Mouse (Mus musculus) brown adipose tissue, adult 24 weeks (tissue): ENCODE results near the gene Cyp2s1. TPM values are rescaled to one million over a fixed set of nuclear protein-coding genes. Genes with fewer than 3 reads are reported as not detected.

Experiments used
- H3K27ac ChIP-seq: fragments of 200-500 bp; replicated peaks from 2 replicates; pipeline ENCODE4 v1.5.1; 2012; ENCODE audit warnings: low read depth, mild to moderate bottlenecking, low read length
- H3K4me1 ChIP-seq: fragments of 200-500 bp; 2 replicates; pipeline ENCODE4 v1.6.1; 2012; ENCODE audit warnings: low read length, mixed read lengths; ENCODE audit not compliant: control insufficient read depth, insufficient read depth, insufficient read length
- H3K4me3 ChIP-seq: fragments of 200-500 bp; 2 replicates; pipeline ENCODE4 v1.5.1; 2012; ENCODE audit warnings: low read depth, mild to moderate bottlenecking, low read length, moderate library complexity; ENCODE audit not compliant: insufficient read depth
- polyA plus RNA-seq: library from polyadenylated mRNA; stranded (reverse); fragments of >200 nt; gene quantifications from 2 replicates; pipeline ENCODE4 v1.2.4, GENCODE M21; 2012; ENCODE audit not compliant: missing spikeins, insufficient read depth, insufficient read length

Gene Cyp2s1
- polyA plus RNA-seq, 1 experiment: not detected

DNA sequence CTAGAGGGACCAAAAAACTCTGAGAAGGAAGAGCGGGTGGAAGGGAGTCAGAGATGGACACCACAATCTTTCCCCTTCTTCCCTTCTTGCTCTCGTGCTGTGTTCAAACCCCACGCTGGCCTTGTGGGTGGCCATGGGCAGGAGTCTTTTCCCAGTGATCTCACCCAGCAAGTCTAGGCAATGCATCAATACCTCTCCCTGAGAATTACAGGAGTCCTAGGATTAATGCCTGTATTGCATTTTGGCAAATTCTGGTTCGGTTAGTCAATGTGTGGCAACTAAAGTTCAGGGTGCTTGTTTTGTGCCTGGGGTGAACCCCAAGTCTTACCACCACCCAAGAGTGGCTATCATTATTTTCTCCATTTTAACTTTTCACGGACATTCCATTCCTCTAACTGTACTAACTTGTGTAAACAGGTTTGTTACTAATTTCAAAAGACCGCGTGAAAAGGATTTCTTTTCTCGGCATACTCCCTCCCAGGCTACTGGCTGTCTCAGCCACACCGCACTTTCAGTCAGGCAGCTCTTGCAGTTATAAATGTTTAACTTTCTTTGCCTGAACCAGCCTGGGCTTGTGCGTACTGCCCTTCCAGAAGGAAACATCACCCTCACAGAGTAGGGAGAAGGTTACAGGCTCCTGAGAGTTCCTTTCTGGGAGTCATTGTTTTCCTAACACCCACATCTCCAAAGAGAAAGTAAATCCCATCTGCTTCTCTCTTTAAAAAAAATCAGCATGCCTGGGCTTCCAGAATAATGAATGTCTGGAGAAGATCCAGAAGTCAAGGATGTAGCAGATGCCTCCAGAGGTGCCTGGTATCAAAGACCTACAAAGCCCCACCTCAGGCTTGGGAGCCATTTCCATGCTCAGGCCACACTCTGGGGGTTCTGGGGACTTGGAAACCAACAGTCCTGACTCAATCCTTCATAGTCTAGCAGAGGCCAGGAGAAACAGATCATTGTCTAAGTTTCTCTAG is 15.1 kb upstream of the Cyp2s1 start:
- peaks cover 18% of the 10 kb centered on the region for H3K4me1 ChIP-seq
- H3K27ac ChIP-seq: peak overlapping the region; percentile 75
- no peak overlapping the region for H3K4me3 ChIP-seq

- peaks cover 19% of the 10 kb centered on the region for H3K4me1 ChIP-seq
- peak overlapping the region; percentile 75 for H3K27ac ChIP-seq
- H3K4me3 ChIP-seq: no peak overlapping the region
Observed at GRCm38 (mm10) chr7:25830251-25830650, 13.5 kb upstream of the Cyp2s1 start.

GRCm38 (mm10) chr7:25827199-25827598 is 10.5 kb upstream of the Cyp2s1 start:
- Histone ChIP-seq H3K4me3 (no peak overlapping the region), H3K4me1 (peaks cover 19% of the 10 kb centered on the region), H3K27ac (peak overlapping the region; percentile 38; the same call in 1 of the 2 replicates)

GRCm38 (mm10) chr7:25826029-25826428 is 9.3 kb upstream of the Cyp2s1 start:
- Histone ChIP-seq H3K4me1 (peaks cover 14% of the 10 kb centered on the region), H3K27ac (no peak overlapping the region), H3K4me3 (no peak overlapping the region)

DNA sequence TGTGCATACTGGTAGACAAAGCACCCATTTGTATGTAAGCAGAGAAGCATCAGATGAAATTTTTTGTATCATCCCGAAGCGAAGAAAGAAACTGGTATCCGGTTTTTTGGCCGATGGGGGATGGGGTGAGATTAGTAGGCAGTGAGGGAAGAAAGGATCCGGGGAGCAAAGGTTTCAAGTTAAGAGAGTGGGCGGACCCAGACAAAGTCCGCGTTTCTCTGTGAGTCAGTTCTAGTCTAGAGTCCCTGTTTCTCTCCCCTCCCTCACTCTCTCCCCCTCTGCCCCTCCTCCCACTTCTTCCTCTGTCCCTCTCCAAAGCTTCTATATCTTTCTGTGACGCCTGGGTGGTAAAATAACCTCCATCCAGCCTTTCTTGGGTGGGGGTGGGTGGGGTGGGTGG is 8.3 kb upstream of the Cyp2s1 start:
- H3K4me3 ChIP-seq: no peak overlapping the region
- H3K4me1 ChIP-seq: peaks cover 7% of the 10 kb centered on the region
- no peak overlapping the region for H3K27ac ChIP-seq

DNA sequence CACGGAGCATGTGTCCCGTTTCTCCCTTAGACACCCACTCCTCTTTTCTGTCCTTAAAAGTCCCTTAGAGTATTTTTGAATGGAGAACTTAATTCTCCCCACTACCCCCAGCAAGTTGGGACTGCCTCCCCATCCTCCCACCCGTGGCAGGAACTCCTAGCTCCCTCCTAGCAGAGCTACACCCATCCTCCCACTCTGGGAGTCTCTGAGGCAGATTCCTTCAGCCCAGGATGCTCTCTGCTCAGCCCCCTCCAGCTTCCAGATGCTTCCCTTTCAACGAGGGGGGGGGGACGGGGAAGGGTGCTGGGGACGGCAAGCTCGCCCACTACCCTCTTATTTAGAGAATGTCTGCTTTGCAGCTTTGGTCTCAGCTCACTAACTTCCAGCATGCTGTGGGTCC is 1.1 kb downstream of the Cyp2s1 start:
- no peak overlapping the region for H3K4me3 ChIP-seq
- no peaks in the 10 kb centered on the region for H3K4me1 ChIP-seq
- no peak overlapping the region for H3K27ac ChIP-seq

GRCm38 (mm10) chr7:25814711-25815110 is 2.0 kb downstream of the Cyp2s1 start:
- Histone ChIP-seq H3K27ac (no peak overlapping the region), H3K4me3 (no peak overlapping the region), H3K4me1 (no peaks in the 10 kb centered on the region)

DNA sequence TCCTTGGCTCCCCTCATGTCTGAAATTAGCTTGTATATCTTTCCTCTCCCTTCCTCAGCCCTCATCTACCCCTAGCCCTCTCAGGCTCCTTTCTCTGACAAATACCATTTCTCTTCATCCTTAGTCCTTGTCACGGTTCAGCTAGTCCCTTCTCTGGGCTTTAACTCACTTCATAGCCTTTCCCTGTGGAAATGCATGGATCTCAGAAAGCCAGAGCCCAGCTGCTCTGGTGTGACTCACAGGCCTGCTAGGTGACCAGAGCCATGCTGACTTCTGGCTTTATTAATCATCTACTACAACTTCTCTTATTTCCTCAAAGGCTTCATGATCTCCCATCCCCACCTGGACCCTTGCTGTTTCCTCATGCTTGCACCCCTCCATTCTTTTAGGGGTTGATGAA is 4.5 kb downstream of the Cyp2s1 start:
- H3K27ac ChIP-seq: no peak overlapping the region
- H3K4me1 ChIP-seq: no peaks in the 10 kb centered on the region
- H3K4me3 ChIP-seq: no peak overlapping the region

DNA sequence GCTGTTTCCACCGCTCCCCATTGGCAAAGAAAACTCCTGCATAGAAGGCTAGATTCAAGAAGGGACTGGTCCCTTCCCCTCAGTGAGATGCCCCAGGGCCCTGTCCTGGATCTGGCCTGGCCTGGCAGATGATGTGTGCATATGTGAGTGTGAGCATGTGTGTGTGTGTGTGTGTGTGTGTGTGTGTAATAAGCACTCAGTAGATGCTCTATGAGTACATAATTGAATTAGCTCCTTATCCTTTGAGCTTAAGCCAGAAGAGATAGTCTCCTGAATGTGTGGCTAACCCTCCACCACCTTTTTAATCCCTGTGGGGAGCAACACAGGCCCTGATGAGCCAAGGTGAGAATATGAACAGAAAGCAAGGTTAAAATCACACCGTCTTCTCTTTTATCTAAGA is 5.0 kb downstream of the Cyp2s1 start:
- no peaks in the 10 kb centered on the region for H3K4me1 ChIP-seq
- H3K4me3 ChIP-seq: no peak overlapping the region
- H3K27ac ChIP-seq: no peak overlapping the region

GRCm38 (mm10) chr7:25805631-25806343 is 10.9 kb downstream of the Cyp2s1 start:
- Histone ChIP-seq H3K27ac (no peak overlapping the region), H3K4me1 (no peaks in the 10 kb centered on the region), H3K4me3 (no peak overlapping the region)

DNA sequence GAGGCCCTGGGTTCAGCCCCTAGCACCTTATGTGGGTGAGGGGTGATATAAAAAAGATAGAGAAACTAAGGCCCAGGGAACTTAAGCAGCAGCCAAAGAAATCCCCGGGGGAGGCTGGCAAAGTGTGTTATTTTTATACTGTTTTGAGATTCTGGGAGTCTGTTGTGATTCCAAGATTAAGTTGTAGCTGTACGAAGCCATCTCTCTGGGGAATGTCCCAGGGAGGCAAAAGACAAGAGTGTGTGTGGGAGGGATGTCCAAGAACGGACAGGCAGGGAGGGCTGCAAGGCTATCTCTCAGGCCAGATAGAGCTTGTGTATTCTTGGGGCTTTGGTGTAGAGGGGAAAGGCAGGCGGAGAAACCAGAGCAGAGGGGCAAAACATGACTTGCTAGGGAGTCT is 11.9 kb downstream of the Cyp2s1 start:
- Histone ChIP-seq H3K27ac (no peak overlapping the region), H3K4me1 (no peaks in the 10 kb centered on the region), H3K4me3 (no peak overlapping the region)

DNA sequence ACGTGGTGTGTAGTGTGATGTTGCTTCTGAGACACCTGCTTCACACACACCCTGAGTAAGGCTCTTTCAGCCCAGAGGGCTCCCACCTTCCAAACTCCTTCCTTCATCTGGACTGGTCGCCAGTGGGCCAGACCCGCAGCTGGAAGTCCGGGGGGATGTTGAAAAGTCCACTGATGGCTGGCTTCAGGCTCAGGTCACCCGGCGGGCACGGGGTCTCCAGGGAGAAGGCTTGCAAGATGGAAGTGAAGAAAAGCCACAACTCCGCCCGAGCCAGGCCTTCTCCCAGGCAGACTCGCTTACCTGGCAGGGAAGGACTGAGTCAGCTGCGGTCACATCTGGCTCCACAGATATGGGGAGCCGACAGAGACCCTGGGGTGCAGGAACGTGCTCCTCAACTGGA is 13.3 kb downstream of the Cyp2s1 start:
- Histone ChIP-seq H3K4me1 (no peaks in the 10 kb centered on the region), H3K4me3 (no peak overlapping the region), H3K27ac (peak overlapping the region; percentile 58; the same call in 1 of the 2 replicates)

DNA sequence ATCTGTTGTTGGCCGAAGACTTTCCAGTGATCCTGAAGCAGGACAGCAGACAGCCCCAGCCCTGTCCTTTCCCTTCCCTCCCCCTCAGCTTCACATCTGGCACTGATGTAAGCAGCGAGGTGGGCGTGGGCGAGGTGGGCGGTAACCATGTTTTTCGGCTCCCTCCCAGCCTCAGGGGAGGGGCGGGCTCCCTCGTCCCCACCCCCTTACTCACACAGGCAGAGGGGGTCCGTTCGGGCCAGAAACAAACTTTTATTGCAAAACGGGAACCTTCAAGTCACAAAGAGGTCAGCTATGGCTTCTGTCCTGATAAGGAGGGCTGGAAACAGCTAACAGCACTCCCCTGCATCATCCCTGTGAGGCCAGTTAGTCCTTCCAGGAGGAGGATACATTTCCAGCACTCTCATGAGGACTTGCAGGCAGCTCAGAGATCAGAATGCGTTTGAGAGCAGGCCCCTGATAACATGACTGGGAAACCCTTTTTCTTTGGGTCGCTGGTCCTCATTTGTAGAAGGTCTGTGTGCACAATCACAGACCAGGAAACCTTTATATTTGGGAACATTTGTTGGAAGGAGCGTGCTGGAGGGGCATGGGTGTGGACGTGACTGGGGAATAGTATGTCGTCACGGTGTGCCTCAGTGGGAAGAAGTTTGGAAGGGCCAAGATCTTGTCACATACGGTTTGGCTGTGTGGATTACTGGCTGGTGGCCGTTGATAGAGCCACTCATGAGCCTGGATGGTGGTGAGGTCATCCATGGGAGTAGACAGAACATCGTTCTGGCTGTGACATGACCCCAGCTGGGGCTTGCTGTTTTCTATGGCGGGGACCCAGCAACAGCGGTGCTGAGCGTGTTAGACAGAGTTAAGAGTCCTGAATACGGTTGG is 14.2 kb downstream of the Cyp2s1 start:
- H3K27ac ChIP-seq: peak overlapping the region; percentile 63
- 0 out of 2 replicates have a peak overlapping the region, but pooled peaks have one; percentile 6 for H3K4me3 ChIP-seq
- no peaks in the 10 kb centered on the region for H3K4me1 ChIP-seq

GRCm38 (mm10) chr7:25801031-25801430 is 15.7 kb downstream of the Cyp2s1 start:
- Histone ChIP-seq H3K4me3 (no peak overlapping the region), H3K27ac (no peak overlapping the region), H3K4me1 (no peaks in the 10 kb centered on the region)

GRCm38 (mm10) chr7:25799369-25799768 is 17.3 kb downstream of the Cyp2s1 start:
- H3K4me3 ChIP-seq: no peak overlapping the region

More at GRCm38 (mm10) chr7:25799369-25799768, 17.3 kb downstream of the Cyp2s1 start:
- peaks cover 3% of the 10 kb centered on the region; the same call in 1 of the 2 replicates for H3K4me1 ChIP-seq
- no peak overlapping the region for H3K27ac ChIP-seq
